Mouse (Mus musculus) midbrain, postnatal 0 days (tissue): ENCODE data around the gene Gfy. TPM values are rescaled to one million over a fixed set of nuclear protein-coding genes. Genes with fewer than 3 reads are reported as not detected.
"Not testable (repeated sequence)": the region's sequence is repeated elsewhere in the genome, so short reads cannot be mapped to it uniquely, and the experiment has no call there.

ENCODE experiments used
- ATAC-seq: fragments of 200-750 bp; cut with Nextera tagmentation; 2 replicates; pipeline ENCODE4 v1.8.0; 2017; ENCODE audit warnings: moderate number of reproducible peaks, mild to moderate bottlenecking, moderate TSS enrichment, moderate library complexity; ENCODE audit not compliant: low FRiP score
- DNase-seq: peaks from one replicate; pipeline ENCODE4 v3.0.0-alpha.2; 2015; ENCODE audit warnings: low spot score
- H3K27ac ChIP-seq: fragments of 300-500 bp; sonication (generic); 2 replicates; pipeline ENCODE4 v1.5.1; 2014; ENCODE audit warnings: low read depth, mild to moderate bottlenecking, low read length, mixed read lengths
- H3K27me3 ChIP-seq: fragments of 300-500 bp; sonication (generic); 2 replicates; pipeline ENCODE4 v1.6.1; 2014; ENCODE audit warnings: low read length, control low read depth, mixed read lengths; ENCODE audit not compliant: insufficient read depth
- H3K36me3 ChIP-seq: fragments of 300-500 bp; sonication (generic); 2 replicates; pipeline ENCODE4 v1.6.1; 2014; ENCODE audit warnings: low read length, control low read depth, mixed read lengths; ENCODE audit not compliant: insufficient read depth
- H3K4me1 ChIP-seq: fragments of 300-500 bp; sonication (generic); 2 replicates; pipeline ENCODE4 v1.6.1; 2014; ENCODE audit warnings: mild to moderate bottlenecking, control low read depth, antibody characterized with exemption, low read length, mixed read lengths; ENCODE audit not compliant: insufficient read depth
- H3K4me2 ChIP-seq: fragments of 300-500 bp; sonication (generic); 2 replicates; pipeline ENCODE4 v1.6.1; 2014; ENCODE audit warnings: low read depth, mild to moderate bottlenecking, low read length, mixed read lengths; ENCODE audit not compliant: poor library complexity, severe bottlenecking
- H3K4me3 ChIP-seq: fragments of 300-500 bp; sonication (generic); 2 replicates; pipeline ENCODE4 v1.5.1; 2014; ENCODE audit warnings: low read depth, mild to moderate bottlenecking, low read length, moderate library complexity
- H3K9ac ChIP-seq: fragments of 300-500 bp; sonication (generic); replicated peaks from 2 replicates; pipeline ENCODE4 v1.6.1; 2014; ENCODE audit warnings: mild to moderate bottlenecking, low read length, moderate library complexity, mixed read lengths; ENCODE audit not compliant: poor library complexity, severe bottlenecking
- H3K9me3 ChIP-seq: fragments of 300-500 bp; sonication (generic); 2 replicates; pipeline ENCODE4 v1.6.1; 2016; ENCODE audit warnings: low read length, control low read depth
- CTCF ChIP-seq: IDR thresholded peaks from 2 replicates; pipeline ENCODE4 v1.5.1; 2016; ENCODE audit warnings: antibody characterized with exemption, mild to moderate bottlenecking
- WGBS: fragments of 180-500 bp; shearing (Covaris S2); extraction: QIAGEN DNeasy Blood & Tissue Kit; methylation state at CpG from one replicate; pipeline ENCODE4 v1.1.7; 2014; 5-methylcytosine and 5-hydroxymethylcytosine counted together
- polyA plus RNA-seq: library from polyadenylated mRNA; unstranded; fragments of >200 nt; fragmentation: Nextera tagmentation; extraction: Ambion mirVana; gene quantifications from 2 replicates; pipeline ENCODE4 v1.2.1, GENCODE M21; 2015
- total RNA-seq: library from RNA; depleted of rRNA; stranded (reverse); fragments of >200 nt; gene quantifications from 2 replicates; pipeline ENCODE4 v1.2.3, GENCODE M21; 2014

Gfy gene
- total and polyA plus RNA-seq, 2 experiments from 2014 or later: 0.51 TPM; not detected in 1

GRCm38 (mm10) chr7:45176356-45176755 is 3.0 kb downstream of the Gfy start:
- H3K4me2 ChIP-seq: peak overlapping the region; percentile 39
- TF ChIP-seq CTCF: no peak
- H3K4me3 ChIP-seq: peak overlapping the region; percentile 23
- H3K36me3 ChIP-seq: no peaks in the 10 kb centered on the region
- H3K4me1 ChIP-seq: peaks cover 5% of the 10 kb centered on the region; the same call in 1 of the 2 replicates
- no peaks in the 10 kb centered on the region for H3K9me3 ChIP-seq
- peaks cover 74% of the 10 kb centered on the region for H3K27me3 ChIP-seq
- H3K27ac ChIP-seq: no peak overlapping the region
- DNase-seq: no peak
- under 1% methylated on average over 30 of the region's 31 CpGs for WGBS
- no peak for ATAC-seq
- no peak overlapping the region for H3K9ac ChIP-seq

GRCm38 (mm10) chr7:45175929-45176328 is 3.4 kb downstream of the Gfy start:
- Histone ChIP-seq H3K27me3 (peaks cover 69% of the 10 kb centered on the region), H3K9me3 (no peaks in the 10 kb centered on the region), H3K27ac (no peak overlapping the region), H3K4me2 (peak overlapping the region; percentile 39), H3K36me3 (no peaks in the 10 kb centered on the region), H3K9ac (no peak overlapping the region), H3K4me3 (peak overlapping the region; percentile 23), H3K4me1 (peaks cover 5% of the 10 kb centered on the region; the same call in 1 of the 2 replicates)
- TF ChIP-seq CTCF: no peak
- 2% methylated on average over 23 of the region's 23 CpGs for WGBS
- DNase-seq (no peak), ATAC-seq (0 out of 2 replicates have a peak, but pooled peaks have one; percentile 45)

- Histone ChIP-seq H3K4me1 (peaks cover 5% of the 10 kb centered on the region; the same call in 1 of the 2 replicates), H3K4me3 (no peak overlapping the region), H3K36me3 (no peaks in the 10 kb centered on the region), H3K4me2 (no peak overlapping the region), H3K27ac (no peak overlapping the region), H3K9me3 (no peaks in the 10 kb centered on the region), H3K27me3 (peaks cover 64% of the 10 kb centered on the region), H3K9ac (no peak overlapping the region)
- TF ChIP-seq CTCF: no peak
- DNase-seq (no peak), ATAC-seq (no peak)
- 3% methylated on average over 13 of the region's 13 CpGs for WGBS
Measured at GRCm38 (mm10) chr7:45175398-45175797, 4.0 kb downstream of the Gfy start.

- Histone ChIP-seq H3K9ac (no peak overlapping the region), H3K4me1 (peaks cover 5% of the 10 kb centered on the region; the same call in 1 of the 2 replicates), H3K9me3 (no peaks in the 10 kb centered on the region), H3K36me3 (no peaks in the 10 kb centered on the region), H3K27ac (no peak overlapping the region), H3K4me2 (no peak overlapping the region), H3K4me3 (0 out of 2 replicates have a peak overlapping the region, but pooled peaks have one; percentile 6), H3K27me3 (peaks cover 58% of the 10 kb centered on the region)
- ATAC-seq: no peak
- 4% methylated on average over 25 of the region's 29 CpGs for WGBS
- TF ChIP-seq CTCF: no peak
- DNase-seq: no peak
Measured at GRCm38 (mm10) chr7:45174567-45175280, 4.6 kb downstream of the Gfy start.

GRCm38 (mm10) chr7:45173772-45174171 is 5.6 kb downstream of the Gfy start:
- H3K4me2 ChIP-seq, ATAC-seq, H3K4me1 ChIP-seq, H3K36me3 ChIP-seq, H3K9ac ChIP-seq, H3K4me3 ChIP-seq, DNase-seq, H3K27ac ChIP-seq, H3K9me3 ChIP-seq: not testable (repeated sequence)
- peaks cover 58% of the 10 kb centered on the region for H3K27me3 ChIP-seq
- 67% methylated on average over 1 of the region's 1 CpGs for WGBS
- TF ChIP-seq CTCF: peak; percentile 60

GRCm38 (mm10) chr7:45172974-45173373 is 6.4 kb downstream of the Gfy start:
- no peaks in the 10 kb centered on the region for H3K36me3 ChIP-seq
- peaks cover 8% of the 10 kb centered on the region; the same call in 1 of the 2 replicates for H3K4me1 ChIP-seq
- DNase-seq (no peak), ATAC-seq (no peak)
- no peak overlapping the region for H3K4me3 ChIP-seq
- no peak overlapping the region for H3K27ac ChIP-seq
- H3K9me3 ChIP-seq: no peaks in the 10 kb centered on the region
- 69% methylated on average over 7 of the region's 7 CpGs for WGBS
- peak; percentile 17 for TF ChIP-seq CTCF
- H3K4me2 ChIP-seq: no peak overlapping the region
- peaks cover 58% of the 10 kb centered on the region for H3K27me3 ChIP-seq
- H3K9ac ChIP-seq: no peak overlapping the region
